Mouse (Mus musculus) layer of hippocampus, adult 2 months (tissue): ENCODE measurements around the gene Tnik. TPM values are rescaled to one million over a fixed set of nuclear protein-coding genes. Genes with fewer than 3 reads are reported as not detected.
A peak's percentile ranks its signal among the peaks of the same experiment; 100 is the strongest.

ENCODE experiments used
- DNase-seq, 2 experiments: peaks; one replicate each; pipeline ENCODE4 v3.0.0; 2022; ENCODE audit warnings: low spot score in 2 of 2
- H3K27ac ChIP-seq: fragments of 200-600 bp; 2 replicates; pipeline ENCODE4 v1.8.1; 2022
- H3K4me3 ChIP-seq: fragments of 200-600 bp; 2 replicates; pipeline ENCODE4 v1.8.1; 2022; ENCODE audit warnings: mild to moderate bottlenecking
- CTCF ChIP-seq: fragments of 200-600 bp; conservative IDR thresholded peaks from 2 replicates; pipeline ENCODE4 v1.8.1; 2022; ENCODE audit warnings: antibody characterized with exemption, mild to moderate bottlenecking, moderate library complexity
- total RNA-seq, 2 experiments: library from RNA; stranded (reverse); gene quantifications; 2 replicates each; pipeline ENCODE4 v1.2.3; 2021

Tnik gene
- total RNA-seq, 2 experiments from 2014 or later: 220 to 223 TPM

GRCm38 (mm10) chr3:28561408-28561807 lies 298.4 kb downstream of the Tnik start:
- Histone ChIP-seq H3K27ac (no peak overlapping the region), H3K4me3 (no peak overlapping the region)
- no peak for TF ChIP-seq CTCF
- DNase-seq: no peak

GRCm38 (mm10) chr3:28562612-28563332 lies 299.8 kb downstream of the Tnik start:
- no peak overlapping the region for H3K27ac ChIP-seq
- TF ChIP-seq CTCF: peak; percentile 84
- peak in 1 of 2 experiments; percentile 38 for DNase-seq
- H3K4me3 ChIP-seq: no peak overlapping the region

GRCm38 (mm10) chr3:28564370-28565357 lies 301.6 kb downstream of the Tnik start:
- H3K27ac ChIP-seq: peak overlapping the region; percentile 36; the same call in 1 of the 2 replicates
- peak; percentile 49 for TF ChIP-seq CTCF
- no peak for DNase-seq

GRCm38 (mm10) chr3:28577301-28577700 lies 314.3 kb downstream of the Tnik start:
- peak overlapping the region; percentile 43; the same call in 1 of the 2 replicates for H3K27ac ChIP-seq
- H3K4me3 ChIP-seq: no peak overlapping the region
- TF ChIP-seq CTCF: no peak
- no peak for DNase-seq

More at GRCm38 (mm10) chr3:28564370-28565357, 301.6 kb downstream of the Tnik start:
- H3K4me3 ChIP-seq: no peak overlapping the region

- no peak for DNase-seq
- no peak for TF ChIP-seq CTCF
- Histone ChIP-seq H3K27ac (no peak overlapping the region), H3K4me3 (no peak overlapping the region)
Observed at GRCm38 (mm10) chr3:28578950-28579615, 316.1 kb downstream of the Tnik start.

- H3K27ac ChIP-seq: no peak overlapping the region
- TF ChIP-seq CTCF: no peak
- no peak for DNase-seq
- H3K4me3 ChIP-seq: no peak overlapping the region
Observed at GRCm38 (mm10) chr3:28585750-28586465, 322.9 kb downstream of the Tnik start.

GRCm38 (mm10) chr3:28587808-28588207 lies 324.8 kb downstream of the Tnik start:
- no peak for DNase-seq

GRCm38 (mm10) chr3:28591345-28591744 lies 328.3 kb downstream of the Tnik start:
- DNase-seq: no peak
- Histone ChIP-seq H3K27ac (no peak overlapping the region), H3K4me3 (no peak overlapping the region)
- TF ChIP-seq CTCF: no peak

More at GRCm38 (mm10) chr3:28587808-28588207, 324.8 kb downstream of the Tnik start:
- H3K4me3 ChIP-seq: no peak overlapping the region
- no peak overlapping the region for H3K27ac ChIP-seq
- TF ChIP-seq CTCF: no peak

GRCm38 (mm10) chr3:28593922-28594321 lies 330.9 kb downstream of the Tnik start:
- Histone ChIP-seq H3K4me3 (no peak overlapping the region), H3K27ac (no peak overlapping the region)
- no peak for TF ChIP-seq CTCF
- no peak for DNase-seq

- no peak overlapping the region for H3K27ac ChIP-seq
- no peak for DNase-seq
- no peak for TF ChIP-seq CTCF
- H3K4me3 ChIP-seq: no peak overlapping the region
Observed at GRCm38 (mm10) chr3:28599476-28599875, 336.5 kb downstream of the Tnik start.

- H3K27ac ChIP-seq: no peak overlapping the region
- no peak for TF ChIP-seq CTCF
- H3K4me3 ChIP-seq: no peak overlapping the region
- no peak for DNase-seq
Observed at GRCm38 (mm10) chr3:28606741-28607140, 343.7 kb downstream of the Tnik start.

- peak; percentile 35 to 54 for DNase-seq
Observed at GRCm38 (mm10) chr3:28612330-28612729, 349.3 kb downstream of the Tnik start.

More at GRCm38 (mm10) chr3:28612330-28612729, 349.3 kb downstream of the Tnik start:
- Histone ChIP-seq H3K4me3 (no peak overlapping the region), H3K27ac (peak overlapping the region; percentile 79)
- no peak for TF ChIP-seq CTCF
